Mouse (Mus musculus) spleen, adult 18-20 months (tissue): ENCODE measurements around the gene Kdf1.
A peak's percentile ranks its signal among the peaks of the same experiment; 100 is the strongest.

ENCODE experiments used
- DNase-seq, 2 experiments: peaks; one replicate each; pipeline ENCODE4 v3.0.0; 2022; ENCODE audit warnings: mixed read lengths in 2 of 2

The Kdf1 gene

DNA sequence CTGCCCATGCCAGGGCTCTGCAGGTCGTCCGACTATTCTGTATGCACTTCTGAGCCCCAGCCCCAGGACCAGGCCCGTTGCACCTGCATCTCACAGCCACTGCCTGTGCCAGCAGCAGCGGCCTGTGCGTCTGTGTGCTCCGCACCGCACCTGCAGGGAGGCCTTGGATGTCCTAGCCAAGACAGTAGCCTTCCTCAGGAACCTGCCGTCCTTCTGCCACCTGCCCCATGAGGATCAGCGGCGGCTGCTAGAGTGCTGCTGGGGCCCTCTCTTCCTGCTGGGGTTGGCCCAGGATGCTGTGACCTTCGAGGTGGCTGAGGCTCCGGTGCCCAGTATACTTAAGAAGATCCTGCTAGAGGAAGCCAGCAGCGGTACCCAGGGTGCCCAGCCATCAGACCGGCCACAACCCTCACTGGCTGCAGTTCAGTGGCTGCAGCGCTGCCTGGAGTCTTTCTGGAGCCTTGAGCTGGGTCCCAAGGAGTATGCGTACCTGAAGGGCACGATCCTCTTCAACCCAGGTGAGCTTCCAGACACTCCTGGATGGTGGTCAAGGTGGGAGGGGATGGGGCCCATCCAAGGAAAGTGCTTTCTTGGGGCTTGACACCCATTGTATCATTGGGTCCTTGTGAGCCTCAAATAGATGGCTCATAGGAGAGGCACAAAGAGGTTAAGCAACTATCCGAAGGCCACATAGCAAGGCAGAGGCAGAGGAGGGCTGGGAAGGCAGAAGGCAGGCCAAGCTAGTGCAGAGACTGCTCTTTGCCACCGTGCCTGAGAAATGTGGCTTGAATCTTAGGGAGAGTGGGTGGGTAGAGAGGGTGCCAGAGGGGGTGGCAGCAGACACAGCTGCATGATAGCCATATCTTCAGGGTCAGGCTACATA lies 34.9 kb downstream of the Kdf1 start:
- no peak for DNase-seq

DNA sequence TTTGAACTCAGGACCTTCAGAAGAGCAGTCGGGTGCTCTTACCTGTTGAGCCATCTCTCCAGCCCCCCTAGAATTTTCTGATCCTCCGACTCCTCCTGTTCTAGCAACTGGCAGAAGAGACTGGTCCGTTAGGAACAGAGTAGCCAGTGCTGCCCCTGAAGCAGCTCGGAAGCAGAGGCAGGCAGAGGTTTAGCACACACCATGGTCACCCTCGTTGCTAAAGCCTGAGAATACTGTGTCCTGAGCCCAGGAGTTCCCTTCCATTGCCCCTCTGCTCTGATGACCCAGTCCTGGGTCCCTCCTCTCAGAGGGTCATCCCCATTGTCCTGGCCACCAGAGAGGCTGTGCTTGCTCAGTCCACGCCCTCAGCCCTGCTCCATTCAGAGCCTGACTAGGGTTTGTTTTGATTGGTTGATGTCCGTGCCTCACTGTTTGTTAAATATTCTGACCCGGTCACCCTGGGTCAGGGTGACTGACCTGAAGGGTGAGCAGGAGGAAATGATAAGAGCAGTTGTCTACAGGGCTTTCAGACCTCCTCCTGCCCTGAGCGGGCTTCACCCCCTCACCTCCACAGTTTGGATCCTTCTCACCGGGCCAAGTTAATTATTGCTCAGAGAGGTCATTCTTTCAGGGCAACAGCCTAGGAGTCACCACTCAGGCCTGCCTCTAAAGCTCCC lies 38.4 kb downstream of the Kdf1 start:
- no peak for DNase-seq

- no peak for DNase-seq
These were observed 41.1 kb downstream of the Kdf1 start for GRCm38 (mm10) chr4:133559846-133560245.

GRCm38 (mm10) chr4:133561622-133562021 lies 42.9 kb downstream of the Kdf1 start:
- DNase-seq, result no peak

DNA sequence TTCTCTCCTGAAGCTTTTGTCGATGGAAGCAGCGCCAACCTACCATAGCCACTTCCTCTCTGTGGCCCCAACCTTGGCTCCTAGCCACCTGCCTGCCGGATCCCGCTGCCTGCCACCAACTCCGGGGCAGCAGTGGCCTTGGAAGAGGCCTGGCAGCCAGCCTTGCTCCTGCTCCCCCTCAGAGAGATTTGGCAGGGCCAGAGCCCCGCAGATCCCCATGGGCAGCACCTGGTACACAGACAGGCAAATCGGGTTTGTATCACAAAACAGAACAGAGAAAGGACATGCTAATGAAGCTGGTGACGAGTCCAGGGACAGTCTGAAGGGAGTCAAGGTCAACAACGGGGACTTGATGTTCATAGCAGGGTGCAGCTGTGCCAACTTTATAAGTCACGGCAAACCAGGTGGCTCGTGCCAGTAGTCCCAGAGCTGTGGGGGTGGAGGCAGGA lies 44.4 kb downstream of the Kdf1 start:
- DNase-seq, result no peak

- DNase-seq, result no peak
These were observed 48.5 kb downstream of the Kdf1 start for GRCm38 (mm10) chr4:133567251-133567650.

GRCm38 (mm10) chr4:133569291-133570065 lies 50.7 kb downstream of the Kdf1 start:
- DNase-seq, result no peak

DNA sequence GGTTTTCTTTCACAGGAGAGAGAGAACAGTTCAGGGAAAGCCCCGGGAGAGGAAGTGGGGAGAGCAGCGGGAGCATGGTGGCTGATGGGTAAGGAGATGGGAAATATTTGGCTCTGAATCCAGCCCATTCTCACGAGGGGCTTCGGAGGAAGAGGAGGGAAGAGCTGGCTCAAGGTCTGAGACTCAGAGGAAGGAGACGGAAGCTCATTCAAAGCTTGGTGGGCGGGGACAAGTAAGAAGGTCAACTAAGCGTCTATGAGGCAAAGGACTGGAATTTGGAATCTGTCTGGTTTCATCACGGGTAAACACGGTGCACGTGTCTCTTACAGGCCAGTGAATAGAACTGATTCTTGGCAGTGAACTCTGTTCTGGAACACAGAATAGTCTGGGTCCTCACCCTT lies 51.3 kb downstream of the Kdf1 start:
- DNase-seq, result no peak

GRCm38 (mm10) chr4:133574070-133574842 lies 55.5 kb downstream of the Kdf1 start, which contains the start of gene Gpatch3:
Gpatch3 (plus strand) TSS chr4:133574745.
- DNase-seq, result peak; percentile 79 to 84

DNA sequence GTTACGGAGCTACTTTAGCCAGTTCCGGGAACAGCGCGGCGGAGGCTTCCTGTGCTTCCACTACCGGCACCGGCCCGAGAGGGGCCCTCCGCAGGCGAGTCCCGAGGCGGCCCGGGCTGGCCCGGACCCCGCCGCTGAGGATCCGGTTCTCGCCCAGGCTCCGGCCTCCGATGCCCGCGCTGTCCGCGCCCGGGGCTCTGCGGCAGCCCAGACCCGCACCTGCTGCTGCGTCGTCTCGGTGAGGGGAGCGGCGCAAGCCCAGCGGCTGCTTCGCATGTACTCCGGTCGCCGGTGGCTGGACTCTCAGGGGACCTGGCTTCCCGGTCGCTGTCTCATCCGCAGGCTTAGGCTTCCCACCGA lies 56.1 kb downstream of the Kdf1 start:
- DNase-seq, result no peak

DNA sequence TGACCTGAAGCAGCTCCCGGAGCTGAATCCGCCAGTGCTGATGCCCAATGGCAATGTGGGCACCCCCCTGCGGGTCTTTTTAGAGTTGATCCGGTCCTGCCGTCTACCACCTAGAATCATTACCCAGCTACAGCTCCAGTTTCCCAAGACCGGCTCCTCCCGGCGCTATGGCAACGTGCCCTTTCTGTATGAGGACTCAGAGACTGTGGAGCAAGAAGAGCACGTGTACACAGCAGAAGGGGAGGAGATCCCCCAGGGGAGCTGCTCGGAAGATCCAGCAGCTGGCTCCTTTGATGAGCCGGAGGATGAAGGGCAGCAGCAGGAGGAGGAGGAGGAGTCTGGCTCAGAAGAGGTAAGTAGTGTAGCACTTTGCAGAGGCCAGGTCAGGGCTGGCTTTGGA lies 59.2 kb downstream of the Kdf1 start:
- no peak for DNase-seq
